Mouse (Mus musculus) liver, embryonic 13.5 days (tissue): ENCODE measurements around the gene Akr1c14. TPM values are rescaled to one million over a fixed set of nuclear protein-coding genes. Genes with fewer than 3 reads are reported as not detected.
"Not testable (repeated sequence)": the region's sequence is repeated elsewhere in the genome, so short reads cannot be mapped to it uniquely, and the experiment has no call there.

ENCODE experiments used
- ATAC-seq: fragments of 200-750 bp; cut with Nextera tagmentation; 2 replicates; pipeline ENCODE4 v1.8.0; 2017; ENCODE audit warnings: low read depth, mild to moderate bottlenecking, moderate number of reproducible peaks, moderate library complexity
- DNase-seq: peaks from one replicate; pipeline ENCODE4 v3.0.0; 2022
- H3K27ac ChIP-seq: fragments of 300-500 bp; sonication (generic); 2 replicates; pipeline ENCODE4 v1.5.1; 2015; ENCODE audit warnings: moderate library complexity, mild to moderate bottlenecking, inconsistent platforms
- H3K27me3 ChIP-seq: fragments of 300-500 bp; sonication (generic); 2 replicates; pipeline ENCODE4 v1.6.1; 2015; ENCODE audit warnings: mild to moderate bottlenecking, inconsistent platforms
- H3K36me3 ChIP-seq: fragments of 300-500 bp; sonication (generic); 2 replicates; pipeline ENCODE4 v1.6.1; 2015; ENCODE audit warnings: mild to moderate bottlenecking, inconsistent platforms
- H3K4me1 ChIP-seq: fragments of 300-500 bp; sonication (generic); replicated peaks from 2 replicates; pipeline ENCODE4 v1.6.1; 2015; ENCODE audit warnings: inconsistent platforms
- H3K4me2 ChIP-seq: fragments of 300-500 bp; sonication (generic); 2 replicates; pipeline ENCODE4 v1.6.1; 2015; ENCODE audit warnings: inconsistent platforms, mild to moderate bottlenecking, moderate library complexity
- H3K4me3 ChIP-seq: fragments of 300-500 bp; sonication (generic); replicated peaks from 2 replicates; pipeline ENCODE4 v1.5.1; 2015; ENCODE audit warnings: mild to moderate bottlenecking, inconsistent platforms
- H3K9ac ChIP-seq: fragments of 300-500 bp; sonication (generic); 2 replicates; pipeline ENCODE4 v1.6.1; 2015; ENCODE audit warnings: mild to moderate bottlenecking, inconsistent platforms
- H3K9me3 ChIP-seq: fragments of 300-500 bp; sonication (generic); replicated peaks from 2 replicates; pipeline ENCODE4 v1.6.1; 2016; ENCODE audit warnings: inconsistent platforms
- WGBS: fragments of 180-500 bp; shearing (Covaris S2); methylation state at CpG from one replicate; pipeline ENCODE4 v1.1.7; 2015; ENCODE audit not compliant: insufficient replicate concordance; 5-methylcytosine and 5-hydroxymethylcytosine counted together
- polyA plus RNA-seq: library from polyadenylated mRNA; unstranded; fragments of >200 nt; fragmentation: Nextera tagmentation; extraction: Ambion mirVana; gene quantifications from 2 replicates; pipeline ENCODE4 v1.2.1, GENCODE M21; 2015

The Akr1c14 gene
- polyA plus RNA-seq, 1 experiment from 2014 or later: 0.24 TPM

- not testable (repeated sequence) for ATAC-seq, H3K36me3 ChIP-seq, DNase-seq, H3K4me3 ChIP-seq, H3K9ac ChIP-seq, H3K4me1 ChIP-seq, H3K9me3 ChIP-seq, H3K27ac ChIP-seq, H3K27me3 ChIP-seq, H3K4me2 ChIP-seq
- 24% methylated on average over 2 of the region's 2 CpGs for WGBS
Observed at GRCm38 (mm10) chr13:4058239-4058638, 9.4 kb downstream of the Akr1c14 start.

GRCm38 (mm10) chr13:4059363-4059762 lies 10.6 kb downstream of the Akr1c14 start:
- Histone ChIP-seq H3K36me3 (no peaks in the 10 kb centered on the region), H3K4me1 (no peaks in the 10 kb centered on the region), H3K27me3 (no peaks in the 10 kb centered on the region), H3K4me2 (no peak overlapping the region), H3K9ac (no peak overlapping the region), H3K27ac (no peak overlapping the region), H3K9me3 (no peaks in the 10 kb centered on the region), H3K4me3 (no peak overlapping the region)
- WGBS: 43% methylated on average over 5 of the region's 5 CpGs
- DNase-seq (no peak), ATAC-seq (no peak)

GRCm38 (mm10) chr13:4060214-4060730 lies 11.5 kb downstream of the Akr1c14 start:
- ATAC-seq (no peak), DNase-seq (no peak)
- 48% methylated on average over 3 of the region's 3 CpGs for WGBS
- no peak overlapping the region for H3K27ac ChIP-seq
- H3K9me3 ChIP-seq: no peaks in the 10 kb centered on the region
- no peaks in the 10 kb centered on the region for H3K4me1 ChIP-seq
- H3K36me3 ChIP-seq: no peaks in the 10 kb centered on the region
- no peak overlapping the region for H3K9ac ChIP-seq
- no peaks in the 10 kb centered on the region for H3K27me3 ChIP-seq
- H3K4me3 ChIP-seq: no peak overlapping the region
- no peak overlapping the region for H3K4me2 ChIP-seq

- DNase-seq (no peak), ATAC-seq (no peak)
- no peak overlapping the region for H3K9ac ChIP-seq
- no peak overlapping the region for H3K4me2 ChIP-seq
- H3K9me3 ChIP-seq: no peaks in the 10 kb centered on the region
- H3K4me1 ChIP-seq: no peaks in the 10 kb centered on the region
- H3K27ac ChIP-seq: no peak overlapping the region
- no peaks in the 10 kb centered on the region for H3K27me3 ChIP-seq
- H3K4me3 ChIP-seq: no peak overlapping the region
- no peaks in the 10 kb centered on the region for H3K36me3 ChIP-seq
- 70% methylated on average over 9 of the region's 9 CpGs for WGBS
Observed at GRCm38 (mm10) chr13:4076517-4077435, 28.0 kb downstream of the Akr1c14 start.

GRCm38 (mm10) chr13:4079876-4080275 lies 31.1 kb downstream of the Akr1c14 start:
- no peak overlapping the region for H3K4me3 ChIP-seq
- ATAC-seq: no peak
- H3K36me3 ChIP-seq: no peaks in the 10 kb centered on the region
- DNase-seq: no peak
- H3K9me3 ChIP-seq: no peaks in the 10 kb centered on the region
- H3K27me3 ChIP-seq: no peaks in the 10 kb centered on the region
- H3K9ac ChIP-seq: no peak overlapping the region
- no peak overlapping the region for H3K4me2 ChIP-seq
- no peak overlapping the region for H3K27ac ChIP-seq
- H3K4me1 ChIP-seq: no peaks in the 10 kb centered on the region

GRCm38 (mm10) chr13:4101691-4102090 lies 52.9 kb downstream of the Akr1c14 start:
- Histone ChIP-seq H3K36me3 (no peaks in the 10 kb centered on the region), H3K4me2 (no peak overlapping the region), H3K4me3 (no peak overlapping the region), H3K9ac (no peak overlapping the region), H3K4me1 (no peaks in the 10 kb centered on the region), H3K27me3 (no peaks in the 10 kb centered on the region), H3K27ac (no peak overlapping the region), H3K9me3 (no peaks in the 10 kb centered on the region)
- DNase-seq (no peak), ATAC-seq (no peak)

- H3K4me2 ChIP-seq: no peak overlapping the region
- no peak overlapping the region for H3K27ac ChIP-seq
- DNase-seq: no peak
- H3K27me3 ChIP-seq: no peaks in the 10 kb centered on the region
- no peak overlapping the region for H3K9ac ChIP-seq
- no peaks in the 10 kb centered on the region for H3K4me1 ChIP-seq
- H3K4me3 ChIP-seq: no peak overlapping the region
- ATAC-seq: no peak
- no peaks in the 10 kb centered on the region for H3K36me3 ChIP-seq
- no peaks in the 10 kb centered on the region for H3K9me3 ChIP-seq
Observed at GRCm38 (mm10) chr13:4102721-4103120, 53.9 kb downstream of the Akr1c14 start.

GRCm38 (mm10) chr13:4110281-4111188 lies 61.7 kb downstream of the Akr1c14 start:
- ATAC-seq: no peak; the same call in 1 of the 2 replicates
- Histone ChIP-seq H3K27ac (no peak overlapping the region), H3K4me2 (no peak overlapping the region), H3K4me1 (no peaks in the 10 kb centered on the region), H3K27me3 (no peaks in the 10 kb centered on the region), H3K9ac (no peak overlapping the region), H3K9me3 (no peaks in the 10 kb centered on the region), H3K36me3 (no peaks in the 10 kb centered on the region), H3K4me3 (no peak overlapping the region)
- peak; percentile 4 for DNase-seq
- WGBS: 21% methylated on average over 6 of the region's 6 CpGs

- WGBS: 34% methylated on average over 2 of the region's 2 CpGs
- Histone ChIP-seq H3K9ac (no peak overlapping the region), H3K36me3 (no peaks in the 10 kb centered on the region), H3K4me1 (no peaks in the 10 kb centered on the region), H3K27me3 (no peaks in the 10 kb centered on the region), H3K4me2 (no peak overlapping the region), H3K4me3 (no peak overlapping the region), H3K9me3 (no peaks in the 10 kb centered on the region), H3K27ac (no peak overlapping the region)
- no peak for DNase-seq
- ATAC-seq: no peak
Observed at GRCm38 (mm10) chr13:4119181-4119904, 70.5 kb downstream of the Akr1c14 start.

- Histone ChIP-seq H3K27ac (no peak overlapping the region), H3K4me2 (no peak overlapping the region), H3K9me3 (no peaks in the 10 kb centered on the region), H3K4me1 (no peaks in the 10 kb centered on the region), H3K36me3 (no peaks in the 10 kb centered on the region), H3K27me3 (no peaks in the 10 kb centered on the region), H3K4me3 (no peak overlapping the region), H3K9ac (no peak overlapping the region)
- ATAC-seq: no peak
- DNase-seq: no peak
- WGBS: 65% methylated on average over 7 of the region's 7 CpGs
Observed at GRCm38 (mm10) chr13:4123146-4123545, 74.3 kb downstream of the Akr1c14 start.

- not testable (repeated sequence) for H3K36me3 ChIP-seq, H3K27me3 ChIP-seq, H3K9ac ChIP-seq, H3K4me3 ChIP-seq, H3K4me2 ChIP-seq, H3K27ac ChIP-seq, DNase-seq, ATAC-seq, H3K9me3 ChIP-seq, H3K4me1 ChIP-seq
- WGBS: 75% methylated on average over 6 of the region's 6 CpGs
Observed at GRCm38 (mm10) chr13:4124471-4124870, 75.7 kb downstream of the Akr1c14 start.
